Mouse (Mus musculus): Measurements from ENCODE around the gene Psd. TPM values are rescaled to one million over a fixed set of nuclear protein-coding genes. Genes with fewer than 3 reads are reported as not detected.

Gene Psd
- total and polyA plus RNA-seq, 2 experiments from 2014 or later = 1.7 to 13.4 TPM

DNA sequence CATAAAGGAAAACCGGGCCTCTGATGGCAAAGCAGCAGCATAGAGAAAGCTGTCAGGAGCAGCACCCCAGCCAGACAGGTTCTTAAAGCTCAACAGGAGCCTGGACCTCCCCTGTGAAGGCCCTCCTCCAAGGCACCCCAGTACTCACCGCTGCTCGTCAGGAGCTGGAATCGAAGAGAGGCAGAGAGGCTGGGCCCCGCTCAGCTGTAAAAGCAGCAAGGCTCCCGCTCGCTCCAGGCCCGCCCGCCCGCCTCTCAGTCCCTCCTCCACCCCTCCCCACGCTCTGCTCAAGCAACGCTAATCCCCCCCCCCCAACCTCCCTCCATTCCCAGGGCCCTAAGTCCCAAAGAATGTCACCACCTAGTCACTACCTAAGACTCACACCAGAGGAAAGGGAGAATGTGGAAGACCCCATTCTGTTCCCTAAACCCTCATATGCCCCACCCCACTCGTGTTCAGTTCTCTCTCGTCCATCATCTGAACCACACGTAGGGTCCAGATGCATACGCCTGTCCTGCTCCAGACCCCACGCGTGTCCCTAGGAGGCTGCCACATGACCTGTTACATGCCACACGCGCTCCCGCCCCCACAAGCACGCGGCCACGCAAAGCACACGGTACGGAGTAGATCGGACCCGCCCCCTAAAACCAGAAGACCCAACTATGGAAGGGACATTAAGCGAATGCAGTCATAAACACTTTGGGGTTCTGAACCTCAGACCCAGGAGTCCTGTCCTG is 769 bp downstream of the Psd start:
- TF ChIP-seq CTCF (IDR thresholded peaks at IDR 0.05; ENCODE audit: low read depth) (no peak), EP300 (IDR thresholded peaks at IDR 0.05; ENCODE audit: low read depth) (no peak)
- Histone ChIP-seq H3K4me1 (ENCODE audit: control insufficient read depth, insufficient read depth) (peaks cover 10% of the 10 kb centered on the region), H3K4me3 (ENCODE audit: low read depth, low read length) (no peak overlapping the region), H3K27ac (ENCODE audit: low read depth) (no peak overlapping the region), H3K9ac (replicated peaks; ENCODE audit: low read depth, low read length) (no peak overlapping the region), H3K36me3 (replicated peaks; ENCODE audit: control insufficient read depth, insufficient read depth, low read length) (peaks cover 8% of the 10 kb centered on the region), H3K9me3 (replicated peaks; ENCODE audit: control insufficient read depth, low read length) (no peaks in the 10 kb centered on the region), H3K4me2 (ENCODE audit: low read depth, low read length) (no peak overlapping the region), H3K27me3 (ENCODE audit: control insufficient read depth, insufficient read depth, low read length) (peaks cover 61% of the 10 kb centered on the region)
- DNase-seq (ENCODE audit: low spot score) = no peak
- no peak for ATAC-seq (ENCODE audit: insufficient read depth, low read depth)
- 6% methylated on average over 25 of the region's 29 CpGs for WGBS

DNA sequence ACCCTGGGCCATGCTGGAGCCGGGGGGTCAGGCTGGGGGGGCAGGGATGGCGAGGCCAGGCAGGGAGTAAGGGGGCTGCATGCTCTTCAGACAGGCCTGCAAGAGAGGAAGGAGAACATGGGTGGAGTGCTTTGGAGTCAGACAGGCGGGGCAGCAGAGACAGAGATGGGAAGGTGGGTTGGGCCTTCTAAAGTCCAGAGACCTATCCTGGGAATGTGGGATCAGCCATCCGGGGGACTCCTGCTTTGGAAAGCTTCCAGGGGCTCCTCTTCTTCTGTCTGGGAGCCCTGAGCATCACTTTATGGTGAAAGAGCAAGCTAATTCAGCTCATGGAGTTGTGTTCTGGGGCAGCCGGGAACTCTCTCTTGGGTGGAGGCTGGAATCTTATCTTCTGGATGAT is 2.0 kb downstream of the Psd start:
- H3K4me2 ChIP-seq (ENCODE audit: low read depth, low read length) = no peak overlapping the region

DNA sequence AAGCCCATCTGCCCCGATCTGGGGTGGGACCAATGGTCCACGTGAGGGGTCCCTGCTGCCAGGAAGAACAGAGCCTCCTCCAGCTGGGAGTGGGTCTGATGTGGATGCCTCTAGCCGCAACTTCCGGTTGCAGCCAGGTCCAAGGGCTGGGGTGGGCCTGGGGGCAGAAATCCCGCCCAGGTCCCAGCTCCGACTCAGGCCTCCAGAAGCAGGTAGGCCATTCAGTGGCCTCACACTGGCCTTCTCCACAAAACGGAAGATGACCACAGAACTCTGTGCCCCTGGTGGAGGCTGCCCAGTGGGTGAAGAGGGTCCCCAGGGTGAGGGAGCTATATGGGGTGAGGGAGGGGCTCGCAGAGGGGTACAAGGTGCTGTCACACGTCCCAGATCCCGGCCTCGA is 2.6 kb downstream of the Psd start:
- TF ChIP-seq CTCF (IDR thresholded peaks at IDR 0.05; ENCODE audit: low read depth) (no peak), EP300 (IDR thresholded peaks at IDR 0.05; ENCODE audit: low read depth) (no peak)
- no peaks in the 10 kb centered on the region for H3K36me3 ChIP-seq (replicated peaks; ENCODE audit: control insufficient read depth, insufficient read depth, low read length)
- WGBS = 49% methylated on average over 11 of the region's 11 CpGs
- H3K27ac ChIP-seq (ENCODE audit: low read depth) = no peak overlapping the region
- DNase-seq (ENCODE audit: low spot score) = no peak
- no peak overlapping the region for H3K4me3 ChIP-seq (ENCODE audit: low read depth, low read length)
- peaks cover 7% of the 10 kb centered on the region for H3K4me1 ChIP-seq (ENCODE audit: control insufficient read depth, insufficient read depth)
- no peak for ATAC-seq (ENCODE audit: insufficient read depth, low read depth)
- no peak overlapping the region for H3K4me2 ChIP-seq (ENCODE audit: low read depth, low read length)
- no peak overlapping the region for H3K9ac ChIP-seq (replicated peaks; ENCODE audit: low read depth, low read length)
- peaks cover 79% of the 10 kb centered on the region for H3K27me3 ChIP-seq (ENCODE audit: control insufficient read depth, insufficient read depth, low read length)
- H3K9me3 ChIP-seq (replicated peaks; ENCODE audit: control insufficient read depth, low read length) = no peaks in the 10 kb centered on the region

More for the DNA sequence above, 2.0 kb downstream of the Psd start:
- H3K36me3 ChIP-seq (replicated peaks; ENCODE audit: control insufficient read depth, insufficient read depth, low read length) = no peaks in the 10 kb centered on the region
- ATAC-seq (ENCODE audit: insufficient read depth, low read depth) (no peak), DNase-seq (ENCODE audit: low spot score) (no peak)
- no peak overlapping the region for H3K9ac ChIP-seq (replicated peaks; ENCODE audit: low read depth, low read length)
- TF ChIP-seq CTCF (IDR thresholded peaks at IDR 0.05; ENCODE audit: low read depth) (no peak), EP300 (IDR thresholded peaks at IDR 0.05; ENCODE audit: low read depth) (no peak)
- no peak overlapping the region for H3K27ac ChIP-seq (ENCODE audit: low read depth)
- H3K27me3 ChIP-seq (ENCODE audit: control insufficient read depth, insufficient read depth, low read length) = peaks cover 74% of the 10 kb centered on the region
- H3K9me3 ChIP-seq (replicated peaks; ENCODE audit: control insufficient read depth, low read length) = no peaks in the 10 kb centered on the region
- peaks cover 10% of the 10 kb centered on the region for H3K4me1 ChIP-seq (ENCODE audit: control insufficient read depth, insufficient read depth)
- 42% methylated on average over 5 of the region's 5 CpGs for WGBS
- H3K4me3 ChIP-seq (ENCODE audit: low read depth, low read length) = no peak overlapping the region

DNA sequence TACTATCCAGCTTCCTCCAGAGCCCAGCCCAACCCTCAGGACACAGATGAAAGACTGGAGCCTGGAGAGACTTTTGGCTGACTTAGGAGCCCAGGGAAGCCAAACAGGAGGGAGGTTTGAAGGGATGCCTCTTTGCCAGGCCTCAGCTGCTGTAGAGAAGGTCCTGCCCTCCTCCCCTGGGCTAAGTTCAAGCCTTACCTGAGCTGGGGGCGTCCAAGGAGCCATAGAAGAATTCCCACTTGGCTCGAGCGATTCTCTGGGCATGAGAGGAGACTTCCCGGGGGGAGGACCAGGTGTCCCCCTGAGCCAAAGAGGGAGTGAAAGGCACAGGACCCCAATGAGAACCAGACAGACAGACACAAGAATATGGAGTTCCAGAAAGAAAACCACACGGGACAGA is 3.2 kb downstream of the Psd start:
- Histone ChIP-seq H3K36me3 (replicated peaks; ENCODE audit: control insufficient read depth, insufficient read depth, low read length) (no peaks in the 10 kb centered on the region), H3K27me3 (ENCODE audit: control insufficient read depth, insufficient read depth, low read length) (peaks cover 86% of the 10 kb centered on the region), H3K4me1 (ENCODE audit: control insufficient read depth, insufficient read depth) (0 out of 2 replicates have a peak, but pooled peaks cover under 1% of the 10 kb centered on the region), H3K4me3 (ENCODE audit: low read depth, low read length) (no peak overlapping the region), H3K9me3 (replicated peaks; ENCODE audit: control insufficient read depth, low read length) (no peaks in the 10 kb centered on the region), H3K27ac (ENCODE audit: low read depth) (no peak overlapping the region), H3K9ac (replicated peaks; ENCODE audit: low read depth, low read length) (no peak overlapping the region), H3K4me2 (ENCODE audit: low read depth, low read length) (no peak overlapping the region)
- TF ChIP-seq EP300 (IDR thresholded peaks at IDR 0.05; ENCODE audit: low read depth) (no peak), CTCF (IDR thresholded peaks at IDR 0.05; ENCODE audit: low read depth) (no peak)
- ATAC-seq (ENCODE audit: insufficient read depth, low read depth) (no peak), DNase-seq (ENCODE audit: low spot score) (no peak)
- 56% methylated on average over 5 of the region's 5 CpGs for WGBS

DNA sequence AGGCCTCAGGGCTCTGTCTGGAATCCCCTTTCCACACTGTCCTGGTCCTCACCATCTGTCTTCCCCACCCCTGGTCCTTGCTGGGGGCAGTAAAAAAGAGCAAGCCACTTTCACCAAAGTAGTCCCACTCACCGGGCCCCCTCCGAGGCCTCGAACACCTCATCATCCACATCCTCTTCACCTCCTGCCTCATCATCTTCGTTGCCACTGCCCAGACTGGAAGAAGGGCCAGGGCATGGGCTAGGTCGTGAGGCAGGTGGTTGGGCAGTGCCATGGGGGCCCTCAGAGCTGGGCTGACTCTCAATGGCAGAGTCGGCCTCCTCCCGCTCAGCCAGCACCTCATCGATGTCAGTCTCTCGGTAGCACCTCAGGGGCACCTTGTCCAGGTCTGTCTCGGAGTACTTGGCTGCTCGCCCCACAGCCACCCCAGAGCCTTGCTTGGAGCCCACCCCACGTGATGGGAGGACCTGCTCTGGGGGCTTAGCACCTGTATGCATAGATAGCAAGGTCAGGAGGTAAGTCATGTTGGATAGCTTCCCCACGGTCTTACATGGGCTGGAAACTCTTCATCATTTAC is 3.9 kb downstream of the Psd start:
- Histone ChIP-seq H3K4me3 (ENCODE audit: low read depth, low read length) (no peak overlapping the region), H3K27ac (ENCODE audit: low read depth) (no peak overlapping the region), H3K9me3 (replicated peaks; ENCODE audit: control insufficient read depth, low read length) (no peaks in the 10 kb centered on the region), H3K27me3 (ENCODE audit: control insufficient read depth, insufficient read depth, low read length) (peaks cover 92% of the 10 kb centered on the region), H3K4me2 (ENCODE audit: low read depth, low read length) (no peak overlapping the region), H3K9ac (replicated peaks; ENCODE audit: low read depth, low read length) (no peak overlapping the region), H3K4me1 (ENCODE audit: control insufficient read depth, insufficient read depth) (no peaks in the 10 kb centered on the region), H3K36me3 (replicated peaks; ENCODE audit: control insufficient read depth, insufficient read depth, low read length) (no peaks in the 10 kb centered on the region)
- DNase-seq (ENCODE audit: low spot score) = no peak
- WGBS = 63% methylated on average over 13 of the region's 13 CpGs
- TF ChIP-seq EP300 (IDR thresholded peaks at IDR 0.05; ENCODE audit: low read depth) (no peak), CTCF (IDR thresholded peaks at IDR 0.05; ENCODE audit: low read depth) (no peak)
- ATAC-seq (ENCODE audit: insufficient read depth, low read depth) = no peak
